Mouse (Mus musculus): ENCODE measurements around the gene Slc25a25.

GRCm38 (mm10) chr2:32471001-32471680, 19.9 kb upstream of the Slc25a25 start:
- TF ChIP-seq EP300 (IDR thresholded peaks at IDR 0.05; ENCODE audit: low read depth) (no peak), CTCF (IDR thresholded peaks at IDR 0.05; ENCODE audit: low read depth) (no peak)

All from liver, postnatal 0 days (tissue).